Mouse (Mus musculus) cerebellum, adult 2 months (tissue): ENCODE data around the gene Pla2g7.

Experiments
- CTCF ChIP-seq: fragments of 200-500 bp; IDR thresholded peaks from 2 replicates; pipeline ENCODE4 v1.5.1; 2011; ENCODE audit warnings: low read depth, mild to moderate bottlenecking, control low read depth, low read length, moderate library complexity, borderline replicate concordance; ENCODE audit not compliant: insufficient read depth
- POLR2A ChIP-seq: fragments of 200-500 bp; IDR thresholded peaks from 2 replicates; pipeline ENCODE4 v1.6.1; 2011; ENCODE audit warnings: low read length, control low read depth, borderline replicate concordance; ENCODE audit not compliant: insufficient read depth

DNA sequence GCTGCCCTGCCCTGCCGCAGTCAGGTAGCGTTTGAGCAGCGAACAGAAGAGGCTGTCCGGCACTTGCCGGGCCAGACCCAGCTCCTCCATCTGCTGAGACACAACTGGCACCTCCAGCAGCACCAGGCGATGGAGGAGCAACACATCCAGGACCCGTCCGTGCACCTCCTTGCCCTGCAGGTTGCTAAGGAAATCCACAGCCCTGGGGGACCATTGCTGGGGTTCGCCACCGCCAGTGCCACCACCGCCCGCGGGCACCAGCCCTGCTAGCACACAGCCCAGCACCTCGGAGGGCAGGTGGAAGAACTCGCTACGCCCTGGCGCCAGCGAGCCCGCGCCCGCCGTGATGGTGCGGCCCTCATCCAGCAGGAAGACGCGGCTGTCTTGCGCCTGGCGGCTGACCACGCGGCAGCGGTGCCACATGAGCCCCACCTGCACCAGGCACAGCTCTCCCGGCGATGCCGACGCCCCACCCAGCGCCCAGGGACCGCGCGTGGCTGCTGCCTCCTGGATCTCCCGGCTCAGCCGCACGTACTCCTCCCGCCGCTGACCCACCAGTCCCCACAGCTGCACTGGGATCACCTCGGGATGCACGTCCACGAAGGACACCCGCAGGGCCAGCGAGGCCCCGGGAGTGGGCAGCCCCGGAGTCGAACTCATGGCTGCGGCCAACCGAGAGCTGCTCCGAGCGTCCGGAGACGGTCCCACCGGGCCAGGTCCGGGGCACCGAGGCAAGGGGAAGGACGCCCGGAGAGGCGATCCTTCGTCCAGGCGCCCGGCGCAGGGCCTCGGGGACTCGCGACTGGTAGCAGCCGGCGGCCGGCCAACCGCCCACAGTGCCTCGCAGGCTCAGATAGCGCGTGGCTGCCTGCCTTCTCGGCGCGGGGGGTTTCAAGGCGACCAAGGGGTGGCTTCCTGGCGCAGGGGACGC is 61.9 kb downstream of the Pla2g7 start, which contains the start of gene Tdrd6:
- no peak for TF ChIP-seq CTCF
- TF ChIP-seq POLR2A, result no peak
